Mouse (Mus musculus): ENCODE measurements around the gene Glce. TPM values are rescaled to one million over a fixed set of nuclear protein-coding genes. Genes with fewer than 3 reads are reported as not detected.

Gene Glce
- polyA plus RNA-seq, 1 experiment from 2014 or later = 10.4 TPM

DNA sequence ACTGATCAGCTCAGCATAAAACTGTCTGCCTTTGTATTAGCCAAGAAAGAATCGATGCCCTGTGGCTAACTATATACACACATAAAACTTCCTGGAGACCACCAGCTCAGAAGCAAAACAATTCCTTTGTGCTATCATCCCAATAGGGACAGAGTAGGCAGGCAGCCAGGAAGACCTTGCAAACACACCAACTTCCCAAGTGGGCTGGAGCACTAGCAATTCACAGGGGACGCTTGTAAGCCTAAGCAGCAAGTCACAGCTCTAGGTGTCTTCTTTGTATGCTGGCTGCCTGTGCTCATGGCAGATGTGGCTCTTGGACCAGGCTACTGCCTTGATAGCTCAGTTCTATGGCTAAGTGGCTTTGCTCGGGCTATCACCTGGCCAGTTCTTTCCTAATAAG is 32.1 kb upstream of the Glce start:
- ATAC-seq (ENCODE audit: extremely low read depth, insufficient number of reproducible peaks, low FRiP score, low TSS enrichment) = no peak
- 53% methylated on average over 3 of the region's 3 CpGs for WGBS

DNA sequence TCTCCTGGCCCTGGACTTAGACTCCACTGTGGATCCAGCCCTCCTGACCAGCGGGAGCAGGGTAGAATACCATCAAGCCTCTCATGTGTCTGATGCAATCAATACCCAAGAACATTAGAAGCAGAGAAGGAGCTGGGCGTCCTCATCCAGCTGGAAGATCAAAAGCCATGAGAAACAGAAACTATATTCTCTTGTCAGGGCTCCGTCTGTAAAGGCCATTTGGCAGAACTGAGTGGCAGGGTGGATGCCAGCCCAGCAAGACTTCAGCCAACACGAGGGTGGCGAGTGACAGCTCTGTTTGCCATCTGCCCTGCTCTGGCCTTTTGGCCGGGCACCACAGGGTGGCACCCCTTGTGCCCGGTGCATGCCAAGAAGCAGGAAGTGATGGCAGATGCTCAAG is 30.8 kb upstream of the Glce start:
- H3K4me3 ChIP-seq = no peak overlapping the region
- no peak overlapping the region for H3K4me2 ChIP-seq
- 75% methylated on average over 7 of the region's 7 CpGs for WGBS
- H3K9ac ChIP-seq = no peak overlapping the region
- H3K27ac ChIP-seq (replicated peaks) = no peak overlapping the region
- ATAC-seq (ENCODE audit: extremely low read depth, insufficient number of reproducible peaks, low FRiP score, low TSS enrichment) = no peak
- no peaks in the 10 kb centered on the region for H3K9me3 ChIP-seq
- 0 out of 2 replicates have a peak, but pooled peaks cover 4% of the 10 kb centered on the region for H3K27me3 ChIP-seq (replicated peaks)
- H3K4me1 ChIP-seq = peaks cover 4% of the 10 kb centered on the region; the same call in 1 of the 2 replicates
- H3K36me3 ChIP-seq = no peaks in the 10 kb centered on the region

More for the DNA sequence above, 32.1 kb upstream of the Glce start:
- Histone ChIP-seq H3K4me3 (no peak overlapping the region), H3K27ac (replicated peaks) (no peak overlapping the region), H3K4me1 (peaks cover 4% of the 10 kb centered on the region; the same call in 1 of the 2 replicates), H3K27me3 (replicated peaks) (0 out of 2 replicates have a peak, but pooled peaks cover 4% of the 10 kb centered on the region), H3K4me2 (no peak overlapping the region), H3K36me3 (no peaks in the 10 kb centered on the region), H3K9ac (no peak overlapping the region), H3K9me3 (no peaks in the 10 kb centered on the region)

DNA sequence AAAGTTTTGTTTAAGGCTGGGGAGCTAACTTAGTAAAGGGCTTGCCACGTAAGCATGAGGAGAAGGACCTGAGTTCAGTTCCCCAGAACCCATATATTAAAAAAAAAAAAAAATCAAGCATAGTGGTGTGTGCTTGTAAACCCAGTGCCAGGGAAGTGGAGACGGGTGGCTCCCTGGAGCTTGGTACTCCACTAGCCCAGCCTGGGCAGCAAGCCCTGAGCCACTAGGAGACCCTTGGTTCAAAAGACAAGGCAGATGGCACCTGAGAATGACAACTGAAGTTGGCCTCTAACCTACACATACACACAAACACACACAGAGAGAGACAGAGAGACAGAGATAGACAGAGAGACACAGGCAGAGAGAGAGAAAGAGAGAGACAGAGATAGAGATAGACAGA is 30.1 kb upstream of the Glce start:
- no peak overlapping the region for H3K4me3 ChIP-seq
- H3K4me2 ChIP-seq = no peak overlapping the region
- 0 out of 2 replicates have a peak, but pooled peaks cover 4% of the 10 kb centered on the region for H3K27me3 ChIP-seq (replicated peaks)
- H3K9ac ChIP-seq = no peak overlapping the region
- H3K9me3 ChIP-seq = no peaks in the 10 kb centered on the region
- peaks cover 4% of the 10 kb centered on the region; the same call in 1 of the 2 replicates for H3K4me1 ChIP-seq
- ATAC-seq (ENCODE audit: extremely low read depth, insufficient number of reproducible peaks, low FRiP score, low TSS enrichment) = no peak
- WGBS = 86% methylated on average over 2 of the region's 2 CpGs
- H3K36me3 ChIP-seq = no peaks in the 10 kb centered on the region
- H3K27ac ChIP-seq (replicated peaks) = no peak overlapping the region

DNA sequence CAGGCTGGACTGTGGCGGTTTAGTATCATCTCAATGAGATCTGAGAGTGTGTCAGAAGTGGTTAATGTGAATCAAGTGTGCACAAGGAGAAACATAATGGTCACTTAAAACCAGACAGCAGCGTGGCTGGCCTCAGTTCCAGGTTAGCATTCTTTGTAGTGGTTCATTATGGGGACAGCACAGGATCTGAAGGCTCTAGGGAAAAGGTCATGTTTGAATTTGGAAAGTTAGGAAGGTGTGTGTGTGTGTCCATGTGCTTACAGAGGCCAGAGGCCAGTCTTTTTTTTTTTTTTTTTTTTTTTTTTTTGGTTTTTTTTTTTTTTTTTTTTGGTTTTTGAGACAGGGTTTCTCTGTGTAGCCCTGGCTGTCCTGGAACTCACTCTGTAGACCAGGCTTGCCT is 22.7 kb upstream of the Glce start:
- ATAC-seq (ENCODE audit: extremely low read depth, insufficient number of reproducible peaks, low FRiP score, low TSS enrichment) = no peak
- Histone ChIP-seq H3K27me3 (replicated peaks) (0 out of 2 replicates have a peak, but pooled peaks cover 4% of the 10 kb centered on the region), H3K27ac (replicated peaks) (no peak overlapping the region), H3K9me3 (no peaks in the 10 kb centered on the region), H3K4me2 (no peak overlapping the region), H3K9ac (no peak overlapping the region), H3K36me3 (no peaks in the 10 kb centered on the region), H3K4me3 (no peak overlapping the region), H3K4me1 (no peaks in the 10 kb centered on the region)
- WGBS = 66% methylated on average over 2 of the region's 2 CpGs

DNA sequence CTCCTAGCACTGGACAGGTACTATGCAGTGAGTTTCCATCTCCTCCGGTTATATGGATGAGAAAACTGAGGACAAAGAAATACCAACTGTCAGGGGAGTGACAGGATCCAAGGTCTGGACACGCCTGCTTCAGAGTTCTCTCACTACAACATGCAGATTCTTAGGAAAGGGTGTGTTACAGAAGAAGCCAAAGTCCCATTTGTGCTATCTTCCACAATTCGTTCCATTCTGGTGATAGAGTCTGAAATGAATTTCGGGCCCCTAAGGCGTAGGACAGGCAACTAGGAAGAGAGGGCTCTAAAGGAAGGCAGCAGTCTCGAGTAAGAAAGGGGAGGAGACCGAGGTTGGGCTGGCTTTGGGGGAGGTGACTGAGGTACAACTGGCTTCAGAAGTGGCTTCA is 21.0 kb upstream of the Glce start:
- Histone ChIP-seq H3K27ac (replicated peaks) (no peak overlapping the region), H3K4me2 (no peak overlapping the region), H3K4me3 (no peak overlapping the region), H3K9ac (no peak overlapping the region), H3K36me3 (no peaks in the 10 kb centered on the region), H3K27me3 (replicated peaks) (peaks cover 4% of the 10 kb centered on the region; the same call in 1 of the 2 replicates), H3K9me3 (no peaks in the 10 kb centered on the region), H3K4me1 (no peaks in the 10 kb centered on the region)
- no peak for ATAC-seq (ENCODE audit: extremely low read depth, insufficient number of reproducible peaks, low FRiP score, low TSS enrichment)
- WGBS = 55% methylated on average over 7 of the region's 7 CpGs

DNA sequence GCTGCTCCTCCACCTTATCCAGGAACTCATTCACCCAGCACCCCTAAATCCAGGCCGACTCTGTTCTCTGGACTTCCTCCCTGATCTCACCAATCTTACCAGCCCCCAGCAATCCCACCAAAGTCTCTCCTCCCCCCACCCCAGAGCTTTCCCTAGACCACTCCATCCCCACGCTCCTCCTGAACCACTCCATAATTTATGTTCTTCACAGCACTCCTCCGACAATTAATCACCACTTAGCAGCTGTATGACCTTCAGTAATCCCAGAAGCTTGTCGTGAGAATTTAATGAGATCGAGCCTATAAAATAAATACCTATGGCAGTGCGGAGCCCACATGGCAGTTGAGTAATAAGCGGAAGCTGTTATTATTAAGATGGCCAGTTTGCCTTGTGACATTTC is 16.6 kb upstream of the Glce start:
- no peaks in the 10 kb centered on the region for H3K36me3 ChIP-seq
- H3K4me2 ChIP-seq = no peak overlapping the region
- WGBS = 79% methylated on average over 7 of the region's 7 CpGs
- H3K9ac ChIP-seq = no peak overlapping the region
- no peak overlapping the region for H3K27ac ChIP-seq (replicated peaks)
- no peak for ATAC-seq (ENCODE audit: extremely low read depth, insufficient number of reproducible peaks, low FRiP score, low TSS enrichment)
- no peaks in the 10 kb centered on the region for H3K9me3 ChIP-seq
- no peaks in the 10 kb centered on the region; the same call in 1 of the 2 replicates for H3K27me3 ChIP-seq (replicated peaks)
- H3K4me3 ChIP-seq = no peak overlapping the region
- H3K4me1 ChIP-seq = no peaks in the 10 kb centered on the region; the same call in 1 of the 2 replicates

DNA sequence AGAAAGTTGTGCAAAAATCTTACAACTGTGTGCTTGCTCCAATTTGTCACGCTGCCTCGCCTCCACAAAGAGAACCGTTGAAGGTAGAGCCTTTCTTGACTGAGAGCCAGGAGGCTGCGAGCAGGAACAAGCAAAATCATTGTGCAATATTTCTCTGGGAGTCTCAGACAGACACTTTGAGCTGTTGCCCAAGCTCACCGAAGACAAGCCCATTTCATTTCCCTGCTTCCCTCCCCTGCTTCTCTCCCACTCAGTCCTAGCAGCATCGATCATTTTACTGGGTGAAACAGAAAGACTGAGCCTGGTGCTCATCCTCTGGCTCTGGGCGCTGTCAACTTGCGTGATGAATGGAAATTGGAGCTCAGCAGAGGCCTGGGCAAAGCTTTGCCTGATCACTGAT is 14.8 kb upstream of the Glce start:
- 57% methylated on average over 8 of the region's 8 CpGs for WGBS
- no peak overlapping the region for H3K4me2 ChIP-seq
- no peaks in the 10 kb centered on the region for H3K36me3 ChIP-seq
- no peaks in the 10 kb centered on the region; the same call in 1 of the 2 replicates for H3K4me1 ChIP-seq
- no peak overlapping the region for H3K4me3 ChIP-seq
- H3K27me3 ChIP-seq (replicated peaks) = peaks cover 3% of the 10 kb centered on the region; the same call in 1 of the 2 replicates
- H3K27ac ChIP-seq (replicated peaks) = no peak overlapping the region
- no peaks in the 10 kb centered on the region for H3K9me3 ChIP-seq
- H3K9ac ChIP-seq = no peak overlapping the region
- ATAC-seq (ENCODE audit: extremely low read depth, insufficient number of reproducible peaks, low FRiP score, low TSS enrichment) = no peak

DNA sequence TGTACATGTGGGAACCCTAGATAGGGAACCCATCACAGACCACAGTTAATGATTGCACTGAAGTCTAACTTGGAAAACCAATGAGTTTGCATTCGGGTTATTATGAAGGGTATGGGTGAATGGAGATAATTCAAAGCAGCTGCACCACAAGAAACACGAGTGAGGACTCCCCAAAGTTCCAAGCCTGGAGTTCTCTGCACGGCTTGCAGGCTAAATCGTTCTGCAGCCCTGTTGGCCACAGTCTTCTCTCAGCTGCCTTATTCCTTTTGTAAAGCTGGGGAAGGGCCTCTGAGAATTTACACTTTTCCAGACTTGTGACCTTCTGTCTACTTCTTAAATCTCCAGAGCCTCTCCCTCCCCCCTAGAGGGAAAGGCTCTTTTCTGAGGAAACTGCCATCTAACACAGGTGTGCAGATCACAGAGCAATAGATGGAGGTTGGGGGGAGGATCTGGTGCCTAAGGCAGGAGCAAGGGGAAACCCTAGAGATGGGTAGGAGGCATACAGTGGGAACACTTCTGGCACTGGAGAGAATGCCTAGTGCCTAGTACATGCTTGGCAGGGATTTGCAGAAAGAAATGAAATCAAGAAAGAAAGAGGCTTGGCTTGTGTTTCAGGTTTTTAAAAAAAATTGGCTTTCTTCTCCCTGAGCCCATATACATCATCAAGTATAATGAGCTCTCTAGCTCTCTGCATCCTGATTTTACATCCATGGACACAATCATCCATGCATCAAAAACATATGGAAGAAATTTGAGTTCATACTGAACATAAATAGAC is 9.7 kb upstream of the Glce start:
- H3K27me3 ChIP-seq (replicated peaks) = 0 out of 2 replicates have a peak, but pooled peaks cover 3% of the 10 kb centered on the region
- no peaks in the 10 kb centered on the region for H3K36me3 ChIP-seq
- 67% methylated on average over 4 of the region's 4 CpGs for WGBS
- H3K4me3 ChIP-seq = no peak overlapping the region
- no peak overlapping the region for H3K27ac ChIP-seq (replicated peaks)
- no peak for ATAC-seq (ENCODE audit: extremely low read depth, insufficient number of reproducible peaks, low FRiP score, low TSS enrichment)
- no peak overlapping the region for H3K9ac ChIP-seq
- H3K4me1 ChIP-seq = no peaks in the 10 kb centered on the region
- H3K9me3 ChIP-seq = no peaks in the 10 kb centered on the region
- H3K4me2 ChIP-seq = no peak overlapping the region

DNA sequence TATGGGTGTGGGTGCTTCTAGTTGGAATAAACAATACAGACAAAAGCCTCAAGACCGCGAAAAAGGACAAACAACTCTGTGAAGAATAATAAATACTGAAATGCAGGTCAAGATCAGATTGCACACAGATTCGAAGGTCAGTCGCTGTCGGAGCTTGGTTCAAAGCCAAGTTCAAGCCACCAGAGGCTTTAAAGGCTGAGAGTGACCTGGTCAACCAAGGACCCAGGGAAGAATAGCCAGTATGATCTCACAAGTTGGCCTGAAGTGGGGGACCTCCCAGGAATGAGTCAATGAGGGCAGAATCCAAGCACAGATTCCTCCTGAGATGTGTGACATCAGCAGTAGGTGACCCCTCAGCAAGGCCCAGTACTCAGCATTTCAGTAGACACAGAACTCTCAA is 8.3 kb upstream of the Glce start:
- H3K4me2 ChIP-seq = no peak overlapping the region
- H3K27me3 ChIP-seq (replicated peaks) = 0 out of 2 replicates have a peak, but pooled peaks cover 6% of the 10 kb centered on the region
- no peak for ATAC-seq (ENCODE audit: extremely low read depth, insufficient number of reproducible peaks, low FRiP score, low TSS enrichment)
- H3K4me1 ChIP-seq = no peaks in the 10 kb centered on the region
- H3K9me3 ChIP-seq = no peaks in the 10 kb centered on the region
- H3K9ac ChIP-seq = no peak overlapping the region
- 80% methylated on average over 5 of the region's 5 CpGs for WGBS
- no peak overlapping the region for H3K27ac ChIP-seq (replicated peaks)
- H3K36me3 ChIP-seq = no peaks in the 10 kb centered on the region
- H3K4me3 ChIP-seq = no peak overlapping the region

DNA sequence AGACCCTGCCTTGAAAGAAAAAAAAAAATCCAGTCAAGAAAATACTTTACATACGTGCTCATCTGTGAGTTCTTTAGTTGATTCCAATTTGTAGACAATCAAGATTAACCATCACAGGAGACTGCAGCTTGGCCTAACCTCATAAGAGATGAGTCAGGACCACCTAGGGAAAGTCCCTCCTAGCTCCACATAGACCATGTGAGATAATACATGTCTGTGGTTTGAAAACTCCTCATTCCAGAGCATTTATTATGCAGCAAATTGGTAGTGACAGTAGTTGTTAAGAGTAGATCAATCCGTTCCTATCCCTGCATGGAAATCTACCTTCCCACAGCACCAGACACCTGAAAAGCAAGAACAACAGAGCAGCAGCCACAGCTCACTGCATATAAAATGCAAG is 5.6 kb upstream of the Glce start:
- H3K9me3 ChIP-seq = no peaks in the 10 kb centered on the region
- WGBS = 70% methylated on average over 2 of the region's 2 CpGs
- H3K9ac ChIP-seq = no peak overlapping the region
- H3K27me3 ChIP-seq (replicated peaks) = 0 out of 2 replicates have a peak, but pooled peaks cover 6% of the 10 kb centered on the region
- ATAC-seq (ENCODE audit: extremely low read depth, insufficient number of reproducible peaks, low FRiP score, low TSS enrichment) = no peak
- no peak overlapping the region for H3K27ac ChIP-seq (replicated peaks)
- H3K4me1 ChIP-seq = peaks cover 7% of the 10 kb centered on the region
- H3K36me3 ChIP-seq = no peaks in the 10 kb centered on the region
- no peak overlapping the region for H3K4me2 ChIP-seq
- H3K4me3 ChIP-seq = no peak overlapping the region

DNA sequence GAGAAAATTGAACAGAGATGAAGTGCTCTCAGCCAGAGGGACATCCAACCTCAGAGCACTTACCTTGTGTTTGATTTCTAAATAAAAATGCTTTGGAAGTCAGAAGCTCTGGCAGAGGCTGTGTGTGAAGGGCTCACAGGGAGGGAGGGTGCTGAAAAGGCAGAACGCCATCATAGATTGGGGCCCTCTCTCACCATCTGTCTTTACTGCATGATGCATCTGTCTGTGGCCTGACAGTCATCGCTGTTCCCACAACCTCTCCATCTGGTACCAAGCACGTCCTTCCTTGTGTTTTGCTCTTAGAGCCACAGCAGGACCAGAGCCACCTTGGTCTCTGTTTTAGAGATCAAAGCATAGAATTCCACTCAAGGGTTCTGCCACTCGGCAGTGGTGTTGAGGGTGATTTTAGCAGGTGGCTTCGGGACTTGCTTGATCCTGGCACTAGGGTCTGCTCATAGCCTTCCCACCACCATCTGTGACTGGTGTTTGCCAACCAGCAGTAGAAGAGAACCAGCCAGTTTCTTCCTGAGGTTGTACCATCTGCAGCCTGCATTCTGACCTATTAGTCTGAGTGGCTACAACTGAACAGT is 3.6 kb upstream of the Glce start:
- no peak overlapping the region for H3K9ac ChIP-seq
- no peaks in the 10 kb centered on the region for H3K36me3 ChIP-seq
- no peak overlapping the region for H3K4me2 ChIP-seq
- peaks cover 11% of the 10 kb centered on the region for H3K4me1 ChIP-seq
- H3K9me3 ChIP-seq = no peaks in the 10 kb centered on the region
- WGBS = 65% methylated on average over 5 of the region's 5 CpGs
- no peak overlapping the region for H3K27ac ChIP-seq (replicated peaks)
- no peak for ATAC-seq (ENCODE audit: extremely low read depth, insufficient number of reproducible peaks, low FRiP score, low TSS enrichment)
- H3K27me3 ChIP-seq (replicated peaks) = 0 out of 2 replicates have a peak, but pooled peaks cover 3% of the 10 kb centered on the region
- no peak overlapping the region for H3K4me3 ChIP-seq
